Mouse (Mus musculus): ENCODE data around the gene Cox10.

- TF ChIP-seq MEF2A (IDR thresholded peaks at IDR 0.05; ENCODE audit: extremely low read depth, insufficient replicate concordance, low read depth, low read length, poor library complexity, severe bottlenecking) (no peak), MAX (IDR thresholded peaks at IDR 0.05; ENCODE audit: low read length) (no peak), TBP (IDR thresholded peaks at IDR 0.05; ENCODE audit: low read depth, low read length) (no peak), POLR2A (IDR thresholded peaks at IDR 0.05; ENCODE audit: control insufficient read depth in 1 of 2, insufficient read depth in 1 of 2, low read depth in 1 of 2, low read length in 2 of 2, poor library complexity in 1 of 2) (no peak), MYC (IDR thresholded peaks at IDR 0.05; ENCODE audit: low read depth, low read length) (no peak), TAL1 (IDR thresholded peaks at IDR 0.05; ENCODE audit: low read length) (no peak), CTCF (IDR thresholded peaks at IDR 0.05 in 2 of 3, conservative IDR thresholded peaks at IDR 0.05 in 1 of 3; ENCODE audit: control insufficient read depth in 1 of 3, insufficient read depth in 1 of 3, low read depth in 2 of 3, low read length in 3 of 3, poor library complexity in 1 of 3, severe bottlenecking in 1 of 3) (no peak)
Measured at GRCm38 (mm10) chr11:63973973-63974372, 105.3 kb downstream of the Cox10 start.
